Mouse (Mus musculus) urinary bladder, postnatal 36 days (tissue): Measurements from ENCODE around the gene Gspt2.
A peak's percentile ranks its signal among the peaks of the same experiment; 100 is the strongest.
"Not testable (repeated sequence)": the region's sequence is repeated elsewhere in the genome, so short reads cannot be mapped to it uniquely, and the experiment has no call there.

Source experiments
- DNase-seq, 2 experiments: peaks; one replicate each; pipeline ENCODE4 v3.0.0; 2022; ENCODE audit warnings: low spot score in 2 of 2, mixed read lengths in 1 of 2

The Gspt2 gene

DNA sequence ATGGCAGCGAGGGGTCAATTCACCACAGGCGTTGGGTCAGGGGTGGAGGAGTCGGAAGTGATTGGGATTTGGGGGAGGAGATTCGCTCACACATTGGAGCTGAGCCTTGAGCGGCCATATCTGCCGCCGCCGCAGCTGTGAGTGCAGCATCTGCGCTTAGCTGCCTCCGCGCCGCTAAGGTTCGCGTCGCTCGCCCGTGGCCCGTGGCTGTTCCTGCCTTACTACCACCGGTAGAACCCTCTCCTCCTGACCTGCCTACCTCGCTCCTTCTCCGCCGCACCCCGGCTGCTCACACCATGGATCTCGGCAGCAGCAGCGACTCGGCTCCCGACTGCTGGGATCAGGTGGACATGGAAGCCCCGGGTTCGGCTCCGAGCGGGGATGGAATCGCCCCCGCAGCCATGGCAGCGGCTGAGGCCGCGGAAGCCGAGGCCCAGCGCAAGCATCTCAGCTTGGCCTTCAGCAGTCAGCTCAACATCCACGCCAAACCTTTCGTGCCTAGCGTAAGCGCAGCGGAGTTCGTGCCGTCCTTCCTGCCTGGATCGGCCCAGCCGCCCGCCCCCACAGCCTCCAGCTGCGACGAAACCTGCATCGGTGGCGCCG lies at the start of gene Gspt2:
Gspt2 (plus strand) TSS at position 109 of the 603 bp plus-strand sequence.
- DNase-seq = peak; percentile 1 to 35

DNA sequence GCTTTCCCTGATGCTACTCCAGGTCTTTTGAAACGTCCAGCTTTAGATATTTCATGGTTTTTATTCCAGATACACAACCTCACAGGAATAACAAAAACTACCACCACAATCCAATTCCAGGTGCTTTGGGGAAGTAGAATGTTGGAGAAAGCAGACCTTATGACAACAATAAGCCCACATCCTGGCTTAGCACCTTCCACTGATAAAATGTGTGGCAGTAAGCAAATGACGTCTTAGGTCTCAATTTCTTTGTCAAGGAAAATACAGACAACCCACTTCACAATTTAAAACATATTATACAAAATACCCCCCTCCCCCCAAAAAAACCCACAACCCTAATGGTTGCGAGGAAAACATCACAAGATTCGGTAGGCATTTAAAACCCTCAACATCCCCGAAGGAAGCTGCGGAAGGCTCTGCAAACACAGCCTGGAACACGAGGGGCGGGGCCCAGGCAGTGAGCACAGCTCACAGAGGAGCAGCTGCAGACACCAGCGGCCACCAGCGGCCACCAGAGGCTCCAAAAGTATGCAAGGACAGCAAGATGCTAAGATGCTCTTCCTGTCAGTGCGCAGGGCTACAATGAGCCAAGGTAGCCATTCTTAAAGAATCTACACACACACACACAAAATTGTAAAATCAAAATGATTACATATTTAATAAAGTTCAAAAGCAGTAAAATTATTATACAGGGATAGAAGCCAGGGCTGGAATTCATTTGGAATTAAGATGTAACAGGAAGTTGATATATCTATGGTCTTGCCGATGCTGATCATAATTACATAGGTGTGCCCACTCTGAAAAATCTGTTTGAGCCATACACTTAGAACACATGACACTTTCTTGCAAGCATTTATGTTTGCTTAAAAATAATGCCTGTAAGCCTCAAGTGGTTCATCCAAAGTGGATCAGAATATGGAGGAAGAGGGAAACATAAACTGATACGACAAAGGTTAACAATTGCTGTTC lies 10.8 kb upstream of the Gspt2 start:
- DNase-seq = peak in 1 of 2 experiments; percentile 11

DNA sequence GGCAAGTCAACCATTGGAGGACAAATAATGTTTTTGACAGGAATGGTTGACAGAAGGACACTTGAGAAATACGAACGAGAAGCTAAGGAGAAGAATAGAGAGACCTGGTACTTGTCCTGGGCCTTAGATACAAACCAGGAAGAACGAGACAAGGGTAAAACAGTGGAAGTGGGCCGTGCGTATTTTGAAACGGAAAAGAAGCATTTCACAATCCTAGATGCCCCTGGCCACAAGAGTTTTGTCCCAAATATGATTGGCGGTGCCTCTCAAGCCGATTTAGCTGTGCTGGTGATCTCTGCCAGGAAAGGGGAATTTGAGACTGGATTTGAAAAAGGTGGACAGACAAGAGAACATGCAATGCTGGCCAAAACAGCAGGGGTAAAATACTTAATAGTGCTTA lies 1.0 kb downstream of the Gspt2 start:
- DNase-seq = no peak

DNA sequence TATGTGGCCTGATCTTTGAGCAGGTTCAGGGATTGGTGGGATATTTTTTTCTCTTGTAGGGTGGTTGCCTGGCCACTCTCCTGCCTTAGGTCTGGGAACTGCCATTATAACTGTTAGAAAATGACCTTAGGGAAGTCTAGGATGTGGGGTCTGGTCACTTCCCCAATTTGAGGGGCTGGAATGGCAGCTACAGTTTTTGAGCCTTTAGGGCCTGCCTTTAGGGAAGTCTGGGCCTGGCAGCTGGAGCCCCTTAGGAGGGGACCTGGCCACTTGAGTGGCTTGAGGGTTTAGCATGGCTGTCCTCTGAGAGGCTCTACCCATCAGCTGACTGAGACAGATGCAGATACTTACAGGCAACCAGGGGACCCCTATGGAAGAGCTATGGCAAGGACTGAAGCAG lies 12.7 kb downstream of the Gspt2 start:
- DNase-seq = no peak

DNA sequence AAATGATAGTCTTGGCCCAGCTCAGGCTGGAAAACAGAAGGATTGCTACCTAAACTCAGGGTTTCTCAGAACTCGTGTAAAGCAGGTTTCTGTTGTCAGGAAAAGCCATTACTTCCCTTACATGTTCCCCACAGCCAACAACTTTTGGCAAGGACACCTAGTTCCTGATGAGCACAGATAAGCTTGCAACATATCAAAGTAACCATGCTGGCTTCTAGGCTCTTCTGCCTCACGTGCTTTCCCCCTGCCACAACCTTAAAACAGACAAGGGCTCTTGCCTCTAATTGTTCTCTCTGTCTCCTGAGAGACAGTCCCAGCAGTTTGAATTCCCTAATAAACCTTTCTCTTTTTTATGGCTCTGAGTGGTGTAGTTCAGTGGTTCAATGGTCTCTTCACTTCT lies 21.9 kb downstream of the Gspt2 start:
- no peak for DNase-seq

DNA sequence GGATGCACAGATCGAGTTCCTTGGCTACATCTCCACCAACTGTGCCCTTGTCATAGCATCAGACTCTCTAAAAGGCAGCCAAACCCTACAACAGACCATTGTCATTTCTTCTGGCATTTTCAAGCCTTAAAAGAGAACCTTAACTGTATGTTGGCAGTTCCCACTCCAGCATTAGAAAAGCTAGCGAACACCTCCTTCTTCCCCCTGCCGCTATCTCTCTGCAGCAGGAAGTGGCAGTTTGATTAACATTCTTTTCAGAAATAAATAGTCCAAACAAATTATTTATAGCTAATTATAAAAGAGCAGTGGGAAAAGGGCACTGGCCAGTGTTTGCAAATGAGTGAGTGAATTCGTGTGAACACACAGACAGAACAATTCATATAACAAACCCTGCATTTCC lies 34.9 kb downstream of the Gspt2 start:
- no peak for DNase-seq

DNA sequence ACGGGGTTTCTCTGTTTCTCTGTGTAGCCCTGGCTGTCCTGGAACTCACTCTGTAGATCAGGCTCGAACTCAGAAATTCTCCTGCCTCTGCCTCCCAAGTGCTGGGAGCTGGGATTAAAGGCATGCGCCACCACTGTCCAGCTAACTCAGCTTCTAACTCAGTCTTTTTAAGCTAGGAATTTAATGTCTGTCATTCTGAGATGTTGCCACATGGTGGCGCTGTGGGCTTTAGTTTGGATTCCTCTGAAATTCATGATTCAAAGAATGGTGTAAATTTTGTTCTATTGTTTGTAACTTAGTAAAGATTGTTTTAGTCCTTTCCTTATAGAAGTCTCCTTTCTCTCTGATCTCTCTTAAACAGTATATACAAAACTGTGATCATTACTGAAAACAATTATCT lies 39.1 kb downstream of the Gspt2 start:
- peak in 1 of 2 experiments; percentile 16 for DNase-seq

DNA sequence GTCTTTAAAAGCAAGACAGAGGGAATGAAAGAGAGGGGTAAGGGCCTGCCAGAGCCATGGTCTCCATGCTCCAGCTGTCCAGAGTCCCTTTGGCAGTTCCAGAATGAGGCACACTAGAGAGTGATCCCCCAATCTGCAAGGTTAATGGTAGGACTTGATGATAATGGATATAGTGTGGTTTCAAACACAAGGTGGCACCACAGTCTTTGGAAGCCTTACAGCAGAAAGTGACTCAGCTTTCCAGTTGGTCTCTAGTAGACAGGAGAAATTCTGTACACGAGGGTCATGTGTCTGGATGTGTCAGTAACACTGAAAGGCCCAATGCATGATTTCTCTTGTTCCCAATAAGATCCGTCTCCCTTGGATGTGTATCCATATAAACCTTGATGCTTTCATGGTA lies 45.7 kb downstream of the Gspt2 start:
- DNase-seq = not testable (repeated sequence)

DNA sequence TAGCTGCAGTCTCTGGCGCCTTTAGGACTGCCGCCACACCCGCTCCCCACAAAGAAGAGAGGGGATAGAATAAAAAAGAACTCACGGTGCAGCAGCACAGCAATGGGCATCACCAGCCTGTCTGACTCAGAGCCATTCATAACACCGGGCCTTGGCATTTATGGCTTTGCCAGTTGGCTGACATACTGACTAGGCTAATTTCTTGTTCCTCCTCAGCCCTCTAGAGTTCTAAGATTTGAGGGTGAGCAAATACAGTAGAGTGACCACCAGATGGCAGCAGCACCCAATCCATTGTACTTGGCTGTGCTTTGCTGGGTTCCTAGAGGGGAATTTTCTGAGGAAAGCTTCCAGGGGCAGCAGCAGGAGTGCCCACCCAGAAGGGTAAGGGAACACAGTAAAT lies 53.7 kb downstream of the Gspt2 start:
- DNase-seq = peak in 1 of 2 experiments; percentile 22
